Mouse (Mus musculus) layer of hippocampus, adult 2 months (tissue): ENCODE measurements at regions not wholly inside any gene's neighbourhood (a gene's known extent, or its start where the extent isn't known, plus 50 kb on each side); places are given as distances from the start of the nearest gene placed in this dataset.
A peak's percentile ranks its signal among the peaks of the same experiment; 100 is the strongest.

ENCODE experiments used
- DNase-seq, 2 experiments: peaks; one replicate each; pipeline ENCODE4 v3.0.0; 2022; ENCODE audit warnings: low spot score in 2 of 2
- H3K27ac ChIP-seq: fragments of 200-600 bp; 2 replicates; pipeline ENCODE4 v1.8.1; 2022
- H3K4me3 ChIP-seq: fragments of 200-600 bp; 2 replicates; pipeline ENCODE4 v1.8.1; 2022; ENCODE audit warnings: mild to moderate bottlenecking
- CTCF ChIP-seq: fragments of 200-600 bp; conservative IDR thresholded peaks from 2 replicates; pipeline ENCODE4 v1.8.1; 2022; ENCODE audit warnings: antibody characterized with exemption, mild to moderate bottlenecking, moderate library complexity

DNA sequence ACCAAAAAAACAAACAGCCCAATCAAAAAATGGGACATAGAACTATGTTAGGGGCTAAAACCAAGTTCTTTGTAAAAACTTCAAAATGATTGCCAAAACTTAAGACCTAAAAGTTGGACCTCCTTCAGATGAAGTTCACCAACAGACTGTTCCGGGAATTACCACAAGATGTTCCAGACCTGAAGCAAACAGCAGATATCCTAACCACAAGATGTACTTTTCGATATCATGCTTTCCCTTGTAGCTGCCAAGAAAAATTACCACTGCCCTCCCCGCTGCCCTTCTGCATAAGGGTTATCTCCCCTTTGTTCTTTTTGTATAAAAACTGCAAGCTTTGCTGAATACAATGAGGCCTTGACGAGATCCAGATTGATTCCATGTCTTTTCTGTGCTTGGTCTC, 214.0 kb upstream of the Ube2dnl1 start:
- no peak for DNase-seq
- TF ChIP-seq CTCF: no peak
- H3K27ac ChIP-seq: no peak overlapping the region
- no peak overlapping the region for H3K4me3 ChIP-seq

DNA sequence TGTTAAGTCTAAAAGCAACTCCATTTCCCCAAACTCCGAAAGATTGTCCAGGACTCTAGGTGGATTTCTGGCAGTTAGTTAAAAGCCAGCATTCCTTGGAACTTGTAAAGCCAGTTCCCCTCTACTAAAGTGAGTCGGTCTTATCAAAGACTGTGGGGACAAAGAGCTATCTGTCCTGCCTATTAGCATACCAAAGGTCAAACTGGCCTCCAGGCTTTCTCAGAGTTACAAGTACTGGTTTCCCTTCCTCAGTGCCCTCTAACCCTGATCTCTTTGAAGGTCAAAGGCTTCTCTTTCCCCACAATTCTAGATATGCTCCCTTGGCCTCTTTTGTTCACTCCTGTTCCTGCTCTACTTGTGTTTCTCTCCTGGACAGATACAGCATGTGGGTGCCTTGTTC, 210.3 kb upstream of the Ube2dnl1 start:
- no peak for DNase-seq
- Histone ChIP-seq H3K4me3 (no peak overlapping the region), H3K27ac (no peak overlapping the region)
- TF ChIP-seq CTCF: no peak

DNA sequence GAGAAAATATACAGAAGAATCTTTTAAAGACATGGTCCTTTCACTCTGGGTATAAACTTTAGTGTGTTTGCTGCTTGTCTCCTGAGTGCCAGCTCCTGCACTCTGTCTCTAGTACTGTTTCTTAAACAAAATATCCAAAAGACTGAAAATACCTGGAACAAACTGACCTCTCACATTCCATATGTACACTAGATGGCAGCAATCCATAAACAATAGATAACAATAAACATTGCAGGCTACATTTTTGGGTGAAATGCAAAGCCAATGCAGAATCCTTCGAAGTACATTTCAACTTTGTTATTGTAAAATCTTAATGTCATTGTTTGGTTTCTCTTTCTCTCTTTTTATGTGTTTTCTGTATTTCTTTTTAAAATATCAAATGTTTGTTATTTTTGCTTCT, 176.6 kb upstream of the Ube2dnl1 start:
- TF ChIP-seq CTCF: 0 out of 2 replicates have a peak, but pooled peaks have one; percentile 7
- Histone ChIP-seq H3K4me3 (no peak overlapping the region), H3K27ac (no peak overlapping the region)
- no peak for DNase-seq
